Mouse (Mus musculus) heart, adult 11 months (tissue): ENCODE results near the gene Iqcb1.
"Not testable (repeated sequence)": the region's sequence is repeated elsewhere in the genome, so short reads cannot be mapped to it uniquely, and the experiment has no call there.

ENCODE experiments used
- DNase-seq: peaks from one replicate; pipeline ENCODE4 v3.0.0; 2022

Gene Iqcb1

DNA sequence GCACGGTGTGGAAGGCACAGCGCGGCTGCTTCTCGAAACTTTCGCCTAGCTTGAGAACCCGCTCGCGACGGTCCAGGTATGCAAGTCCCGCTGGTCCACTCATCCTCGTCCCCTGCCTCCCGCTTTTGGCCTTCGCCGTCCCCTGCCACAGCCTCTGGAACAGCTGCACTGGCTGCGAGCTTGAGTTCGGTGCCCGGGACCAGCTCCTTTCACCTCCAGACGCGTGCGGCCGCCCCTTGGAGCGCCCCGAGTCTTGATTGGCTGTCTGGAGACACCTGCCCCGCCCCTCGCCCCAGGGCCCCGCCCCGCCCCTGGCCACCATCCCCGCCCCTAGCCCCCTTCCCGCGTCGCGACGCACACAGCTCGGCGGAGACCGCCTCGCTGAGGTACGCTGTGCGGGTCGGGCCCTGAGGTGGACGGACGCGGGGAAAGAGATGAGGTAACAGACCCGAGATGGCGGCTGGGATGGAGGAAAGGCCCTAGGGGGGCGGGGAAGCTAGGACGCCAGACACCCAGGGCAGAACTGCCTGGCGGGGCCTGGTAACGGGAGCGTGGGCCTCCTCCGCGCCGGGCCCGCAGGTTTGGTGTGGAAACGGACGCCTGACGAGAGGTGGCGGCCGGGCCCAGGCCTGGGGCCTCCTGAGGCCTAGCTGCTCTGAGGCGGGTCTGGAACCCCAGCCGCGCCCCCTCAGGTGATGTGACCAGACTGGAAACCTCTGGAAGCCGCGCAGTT is at the start of gene Iqcb1:
Gene Iqcb1 (plus strand): TSS at position 332 of the 733 bp plus-strand sequence.
- DNase-seq = peak; percentile 99

DNA sequence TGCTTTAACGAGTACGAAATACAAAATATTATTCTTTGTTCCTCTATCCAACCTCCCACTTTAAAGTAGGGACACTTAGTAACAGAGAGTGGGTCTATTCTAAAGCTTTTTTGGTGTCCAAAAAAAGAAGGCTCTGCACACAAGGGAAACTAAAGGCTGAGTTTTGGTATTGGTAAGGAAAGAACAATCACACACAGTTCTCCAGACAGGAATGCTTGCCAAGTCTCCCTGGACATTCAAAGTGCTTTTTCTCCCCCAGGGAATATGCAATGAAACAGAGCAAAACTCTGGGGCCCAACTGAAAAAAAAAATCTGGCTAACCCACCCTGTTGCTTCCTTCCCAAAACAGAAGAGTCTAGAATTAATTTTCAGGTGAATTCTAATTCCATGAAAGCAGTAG is 44.0 kb upstream of the Iqcb1 start:
- DNase-seq = no peak

DNA sequence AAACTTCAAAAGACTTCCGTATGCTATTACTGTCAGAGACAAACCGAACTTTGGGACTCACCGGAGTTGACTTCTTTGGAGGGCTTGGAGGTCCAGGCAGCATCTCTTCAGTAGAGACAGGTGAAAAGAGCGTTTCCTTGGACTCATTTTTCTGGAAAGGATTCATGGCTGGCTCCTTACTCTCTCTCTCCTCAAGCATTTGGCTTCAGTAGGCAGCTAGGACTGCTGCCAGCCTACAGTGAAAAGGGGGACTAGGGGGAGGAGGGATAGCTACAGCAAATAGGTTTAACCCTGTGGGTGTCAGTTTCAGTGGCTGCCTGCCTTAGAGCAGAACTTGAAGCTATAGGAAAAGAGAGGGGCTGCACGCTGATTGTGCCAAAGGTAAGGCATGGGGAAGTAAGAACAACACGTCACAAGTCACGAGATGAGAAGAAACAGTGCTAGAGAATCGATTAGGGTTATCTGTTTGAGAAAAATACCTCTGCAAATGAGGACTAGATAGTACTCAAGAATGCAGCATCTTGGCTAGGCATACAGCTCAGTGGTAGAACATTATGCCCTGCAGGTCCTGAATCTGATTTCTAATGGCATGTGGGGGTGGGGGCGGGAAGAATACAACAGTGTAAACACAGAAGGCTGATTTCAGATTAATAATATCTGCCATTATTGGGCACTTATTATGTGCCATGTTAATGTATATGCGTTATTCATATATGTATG is 43.4 kb upstream of the Iqcb1 start, which contains the start of gene Slc15a2:
Gene Slc15a2 (minus strand): TSS at position 369 of the 720 bp plus-strand sequence.
- peak; percentile 88 for DNase-seq

DNA sequence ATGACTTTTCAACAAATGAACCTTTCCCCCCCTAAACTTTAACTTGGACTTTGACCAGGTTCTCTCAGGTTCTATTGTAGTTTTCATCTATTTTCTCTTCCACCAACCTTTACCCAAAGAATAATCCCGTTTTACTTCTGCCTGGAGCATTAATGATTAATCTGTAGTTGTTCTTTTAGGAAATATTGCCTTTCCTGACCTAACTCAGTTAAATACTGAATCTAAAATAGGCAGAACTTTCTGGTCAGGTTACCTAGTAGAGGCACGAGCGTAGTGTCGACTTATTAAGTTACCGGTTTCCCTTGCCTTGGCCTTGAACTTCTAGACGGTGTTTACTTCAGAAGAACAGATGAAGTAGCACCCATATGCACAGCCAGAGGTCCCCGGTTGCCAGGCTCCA is 41.7 kb upstream of the Iqcb1 start:
- DNase-seq = no peak

DNA sequence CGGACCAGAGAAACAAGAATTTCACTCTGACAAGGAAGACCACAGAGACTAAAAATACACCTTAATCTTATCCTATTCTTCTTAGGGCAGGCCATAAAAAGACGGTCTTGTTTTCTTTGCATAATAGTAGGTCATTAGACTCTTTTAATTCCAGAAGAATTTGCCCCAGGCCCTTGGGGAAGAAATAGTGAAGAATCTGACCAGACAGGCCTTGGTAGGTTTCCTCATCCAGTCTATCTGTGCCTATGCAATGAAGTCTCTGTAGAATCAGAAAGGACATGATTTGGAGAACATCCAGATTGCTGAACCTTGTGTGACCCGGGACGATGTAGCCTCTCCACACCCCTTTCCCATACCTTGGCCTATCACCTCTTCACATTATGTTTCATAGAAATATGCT is 38.0 kb upstream of the Iqcb1 start:
- peak; percentile 23 for DNase-seq

DNA sequence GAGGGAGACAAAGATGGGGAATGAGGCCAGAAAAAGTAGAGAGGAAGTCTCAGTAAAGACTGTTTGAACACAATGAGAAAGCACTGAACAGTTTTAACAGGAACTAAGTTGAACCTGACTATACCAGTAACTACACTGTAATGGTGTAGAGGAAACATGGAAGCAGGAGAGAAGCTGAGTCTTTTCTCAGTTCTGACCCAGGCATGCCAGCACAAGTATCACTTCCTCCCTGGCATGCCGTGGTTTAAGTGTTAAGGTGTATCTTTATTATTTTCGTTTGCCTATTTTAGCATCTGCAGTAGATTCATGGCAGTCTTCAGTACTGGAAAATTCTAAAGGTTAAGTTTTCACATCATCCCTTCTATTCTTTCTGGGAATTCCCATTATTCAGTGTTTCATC is 33.2 kb upstream of the Iqcb1 start:
- DNase-seq = no peak

DNA sequence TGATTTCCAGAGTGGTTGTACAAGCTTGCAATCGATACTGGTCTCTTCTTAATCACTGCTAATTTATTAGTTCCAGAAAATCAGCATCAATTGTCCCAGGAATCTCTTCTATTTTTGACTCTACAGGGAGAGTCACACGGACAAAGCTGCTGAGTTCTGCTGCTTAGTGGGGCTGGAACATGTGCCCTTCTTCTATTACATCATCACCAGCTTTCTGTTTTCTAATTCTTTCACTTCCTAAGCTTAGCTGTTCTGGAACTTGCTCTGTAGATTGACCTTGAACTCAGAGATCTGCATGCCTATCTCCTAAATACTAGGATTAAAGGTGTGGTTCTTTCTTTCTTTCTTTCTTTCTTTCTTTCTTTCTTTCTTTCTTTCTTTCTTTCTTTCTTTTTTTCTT is 29.9 kb upstream of the Iqcb1 start:
- no peak for DNase-seq

DNA sequence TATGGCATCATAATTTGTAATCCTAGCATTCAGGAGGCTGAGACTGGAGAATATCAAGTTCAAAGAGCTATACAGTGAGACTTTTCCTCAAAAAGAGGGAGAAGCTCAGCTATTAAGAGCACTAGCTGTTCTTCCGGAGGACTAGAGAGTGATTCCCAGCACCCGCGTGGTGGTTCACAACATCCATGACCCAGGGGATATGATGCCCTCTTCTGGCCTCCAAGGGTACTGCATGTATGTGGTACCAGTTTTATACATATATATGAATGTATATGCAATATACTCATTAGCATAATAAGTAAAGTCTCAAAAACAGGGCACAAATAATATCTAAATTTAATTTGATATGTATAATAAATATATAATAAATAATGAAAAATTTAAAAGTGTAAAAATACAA is 25.8 kb upstream of the Iqcb1 start:
- DNase-seq = no peak

DNA sequence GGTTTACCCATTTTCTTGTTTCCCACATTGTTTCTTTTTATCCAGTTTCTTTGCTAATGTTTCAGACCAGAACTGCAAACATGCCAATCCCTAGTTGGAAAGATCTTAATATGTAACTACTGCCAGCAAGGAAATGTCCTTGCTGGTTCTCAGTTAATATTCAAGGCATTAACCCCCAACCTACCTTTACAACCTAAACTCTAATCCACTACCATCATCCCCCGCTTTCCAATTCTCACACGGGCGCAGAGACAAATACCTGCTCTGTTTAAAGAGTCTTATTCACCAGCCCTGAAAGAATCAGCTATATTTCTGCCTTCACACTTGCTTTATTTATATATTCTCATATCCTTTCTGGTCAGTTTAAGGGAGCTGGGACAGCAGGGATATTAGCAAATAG is 19.6 kb upstream of the Iqcb1 start:
- DNase-seq = no peak

DNA sequence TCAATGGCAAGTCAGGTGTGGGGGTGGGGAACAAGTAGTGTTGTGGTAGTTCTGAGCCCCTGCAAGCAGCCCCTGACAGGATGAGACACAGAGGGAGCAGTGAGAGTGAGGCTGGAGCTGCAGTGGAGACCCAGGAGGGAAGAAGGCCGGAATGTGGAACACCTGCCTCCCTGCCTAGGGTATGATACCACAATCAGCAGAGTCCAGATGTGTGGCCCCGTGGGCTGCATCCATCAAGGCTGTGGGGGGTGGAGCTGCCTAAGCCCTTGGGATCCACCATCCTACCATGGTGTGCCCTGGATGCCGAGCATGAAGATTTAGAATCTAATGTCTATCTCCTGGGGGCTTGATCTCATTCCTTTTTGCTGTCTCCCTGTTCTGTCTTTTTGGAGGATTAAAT is 14.5 kb upstream of the Iqcb1 start:
- peak; percentile 70 for DNase-seq

DNA sequence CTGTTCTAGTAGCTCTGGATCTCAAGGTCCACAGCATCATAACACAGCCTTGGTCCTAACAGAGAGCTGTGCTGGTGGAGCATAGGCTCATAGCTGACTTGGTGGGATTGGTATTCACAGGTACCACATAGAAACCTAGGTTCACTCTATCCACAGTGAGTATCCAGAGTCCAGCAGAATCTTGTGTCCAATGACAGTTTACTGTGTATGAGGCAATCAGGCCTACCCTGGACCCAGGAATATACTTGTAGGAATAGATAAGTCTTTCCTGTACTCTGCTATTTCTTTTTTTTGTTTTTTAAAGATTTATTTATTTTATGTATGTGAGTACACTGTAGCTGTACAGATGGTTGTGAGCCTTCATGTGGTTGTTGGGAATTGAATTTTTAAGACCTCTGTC is 11.3 kb upstream of the Iqcb1 start:
- peak; percentile 66 for DNase-seq

DNA sequence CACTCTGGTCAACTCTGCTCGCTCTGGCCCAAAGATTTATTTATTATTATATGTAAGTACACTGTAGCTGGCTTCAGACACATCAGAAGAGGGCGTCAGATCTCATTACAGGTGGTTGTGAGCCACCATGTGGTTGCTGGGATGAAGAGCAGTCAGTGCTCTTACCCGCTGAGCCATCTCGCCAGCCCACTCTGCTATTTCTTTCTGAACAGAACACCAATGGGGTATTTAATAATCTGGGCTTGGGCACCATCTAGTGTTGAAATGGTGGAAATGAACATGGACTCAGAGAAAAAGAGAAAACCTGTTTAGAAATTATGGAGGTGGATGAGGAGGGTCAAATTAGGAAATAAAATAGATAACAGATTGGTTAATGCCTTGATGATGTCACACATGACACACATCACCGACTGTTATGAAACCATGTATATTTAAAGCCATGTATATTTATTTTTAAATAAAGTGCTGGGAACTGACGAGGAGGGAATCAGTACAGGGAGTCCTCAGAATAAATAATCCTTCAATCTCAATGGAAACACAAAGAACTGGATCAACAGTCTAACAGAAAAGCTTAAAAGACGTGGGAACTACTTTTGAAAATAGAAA is 10.8 kb upstream of the Iqcb1 start:
- DNase-seq = peak; percentile 97

DNA sequence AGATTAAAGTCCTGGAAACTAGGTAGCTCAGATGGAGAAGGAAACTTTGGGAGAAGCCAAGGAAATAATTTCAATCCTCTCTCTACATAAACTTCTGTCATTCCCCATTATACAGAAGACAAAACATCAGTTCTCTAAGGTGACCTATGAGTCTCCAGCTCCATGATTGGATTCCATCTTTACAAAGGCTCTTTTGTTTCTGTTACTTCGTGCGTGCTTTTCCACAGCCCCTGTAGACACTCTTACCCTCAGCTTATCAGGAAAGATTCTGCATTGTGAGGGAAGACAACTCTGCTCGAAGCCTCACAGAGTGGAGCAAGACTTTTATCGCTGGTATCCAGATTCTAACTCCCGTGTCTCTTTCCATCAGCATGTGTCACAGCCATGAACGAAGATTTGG is 8.2 kb upstream of the Iqcb1 start:
- DNase-seq = no peak

DNA sequence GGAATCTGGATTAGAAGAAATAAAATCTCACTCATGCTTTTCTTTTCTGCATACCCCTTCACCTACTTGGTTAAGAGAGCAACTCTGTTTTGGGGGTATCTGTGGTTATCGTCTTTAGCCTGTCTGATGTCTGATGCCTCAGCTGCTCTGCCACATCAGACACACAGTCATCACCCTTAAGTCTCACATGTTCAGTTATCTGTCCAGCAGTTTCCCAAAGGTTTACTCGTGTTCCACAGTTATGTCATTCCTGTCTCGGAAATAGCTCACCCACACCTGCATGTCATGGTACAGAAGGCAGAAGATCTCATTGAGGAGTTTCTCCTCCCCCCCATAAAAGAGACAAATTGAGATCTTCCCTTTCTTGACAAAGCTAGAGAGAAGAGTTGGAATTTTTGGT is 7.4 kb upstream of the Iqcb1 start:
- no peak for DNase-seq

DNA sequence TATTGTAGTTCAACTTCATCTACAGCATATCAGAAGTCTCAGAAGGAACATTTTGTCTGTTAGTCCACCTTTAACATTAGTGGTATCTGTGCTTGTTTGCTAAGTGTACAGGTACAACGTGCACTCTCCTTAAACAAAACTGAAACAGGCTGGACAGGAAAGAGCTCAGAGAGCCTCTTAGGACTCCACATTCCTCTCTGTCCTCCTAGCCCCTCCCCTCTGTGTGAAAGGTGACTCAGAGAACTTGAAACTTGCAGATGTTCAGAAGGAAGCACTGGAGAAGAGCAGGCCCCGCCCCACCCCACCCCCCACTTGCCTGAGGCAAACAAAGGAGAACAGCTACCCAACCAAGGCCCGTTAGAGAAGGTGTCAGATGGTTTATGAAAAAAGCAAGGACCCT is 6.7 kb upstream of the Iqcb1 start:
- DNase-seq = peak; percentile 81

DNA sequence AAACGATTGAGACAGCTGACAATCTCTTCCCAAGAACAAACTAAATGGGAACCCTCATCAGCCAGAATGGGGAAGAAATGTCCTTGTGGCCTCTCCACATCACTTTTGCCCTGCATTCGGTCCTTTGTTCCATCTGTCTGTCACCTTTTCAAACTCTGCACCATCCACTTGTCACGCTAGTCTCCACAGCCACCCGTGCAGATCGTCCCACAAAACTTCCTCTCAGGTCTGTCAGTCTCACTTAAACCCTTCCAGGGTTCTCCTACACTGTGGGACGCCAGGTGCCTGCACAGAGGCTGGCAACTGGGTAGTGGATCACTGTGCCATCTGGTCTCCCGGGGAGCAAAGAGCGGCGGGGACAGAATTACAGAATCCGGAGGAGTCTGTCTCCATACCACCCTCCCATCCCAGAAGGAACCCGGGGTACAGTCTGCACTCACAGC is 553 bp upstream of the Iqcb1 start:
- no peak for DNase-seq

DNA sequence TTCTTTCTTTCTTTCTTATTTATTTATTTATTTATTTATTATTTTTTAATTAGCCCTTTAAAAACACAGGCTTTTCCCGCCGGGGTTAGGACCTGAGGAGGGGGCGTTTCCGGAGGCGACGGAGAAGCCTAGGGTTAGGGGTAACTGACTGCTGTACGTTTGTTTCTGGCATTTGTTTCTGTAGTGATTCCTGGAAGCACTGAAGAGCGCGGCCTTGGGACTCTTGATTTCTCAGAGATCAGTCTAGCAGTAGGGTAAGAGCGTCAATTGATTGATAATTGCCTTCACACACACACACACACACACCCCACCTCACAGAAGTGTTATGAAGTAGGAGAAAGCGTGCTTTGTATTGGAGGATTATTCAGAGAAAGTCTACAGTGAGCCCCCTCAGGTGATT is 635 bp downstream of the Iqcb1 start:
- peak; percentile 74 for DNase-seq

DNA sequence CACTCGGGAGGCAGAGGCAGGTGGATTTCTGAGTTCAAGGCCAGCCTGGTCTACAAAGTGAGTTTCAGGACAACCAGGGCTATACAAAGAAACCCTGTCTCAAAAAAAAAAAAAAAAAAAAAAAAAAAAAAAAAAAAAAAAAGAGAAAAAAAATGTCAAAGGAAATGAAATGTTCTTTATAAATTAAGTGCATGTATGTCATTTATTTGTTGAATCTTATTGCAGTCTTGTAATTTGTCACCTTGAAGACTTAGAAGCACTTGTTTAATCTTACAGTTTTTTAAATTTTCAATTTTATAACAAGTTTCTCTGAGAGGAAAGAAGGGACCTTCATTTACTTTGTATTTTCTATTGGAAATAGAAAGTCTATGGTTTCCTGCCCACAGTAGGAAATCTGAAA is 18.7 kb downstream of the Iqcb1 start:
- DNase-seq = not testable (repeated sequence)

DNA sequence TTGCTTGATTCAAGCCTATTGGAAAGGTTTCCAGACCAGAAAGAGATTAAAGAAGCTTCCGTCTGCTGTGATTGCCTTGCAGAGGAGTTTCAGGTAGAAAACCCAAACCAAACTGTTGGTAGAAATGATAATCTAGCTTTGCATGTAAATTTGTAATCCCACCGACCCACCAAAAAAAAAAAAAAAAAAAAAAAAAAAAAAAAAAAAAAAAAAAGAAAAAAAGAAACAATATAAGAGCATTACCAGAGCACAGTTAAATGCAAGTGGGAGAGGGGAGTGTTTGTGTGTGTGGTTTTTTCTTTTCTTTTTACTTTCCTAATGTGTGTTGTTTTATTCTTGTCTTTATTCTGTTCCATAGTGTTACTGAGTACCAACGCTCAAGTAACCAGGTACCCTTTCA is 23.0 kb downstream of the Iqcb1 start:
- DNase-seq = no peak

DNA sequence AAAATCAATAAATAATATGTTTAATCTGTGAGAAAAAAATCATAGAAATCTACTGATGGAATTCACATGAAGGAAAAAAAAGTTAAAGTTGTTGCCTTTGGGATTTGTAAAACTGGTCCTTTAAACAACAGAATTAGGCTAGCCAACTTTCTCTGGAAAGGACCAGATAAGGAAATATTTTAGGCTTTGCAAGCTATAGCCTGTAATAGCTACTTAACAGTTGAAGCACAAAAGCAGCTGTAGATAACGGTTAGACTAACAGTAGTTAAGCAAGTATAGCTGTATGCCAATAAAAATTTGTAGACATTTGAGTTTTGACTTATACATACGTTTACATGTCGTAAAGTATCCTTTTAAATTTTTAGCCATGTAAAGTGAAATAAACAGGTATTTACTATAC is 35.4 kb downstream of the Iqcb1 start:
- DNase-seq = no peak

DNA sequence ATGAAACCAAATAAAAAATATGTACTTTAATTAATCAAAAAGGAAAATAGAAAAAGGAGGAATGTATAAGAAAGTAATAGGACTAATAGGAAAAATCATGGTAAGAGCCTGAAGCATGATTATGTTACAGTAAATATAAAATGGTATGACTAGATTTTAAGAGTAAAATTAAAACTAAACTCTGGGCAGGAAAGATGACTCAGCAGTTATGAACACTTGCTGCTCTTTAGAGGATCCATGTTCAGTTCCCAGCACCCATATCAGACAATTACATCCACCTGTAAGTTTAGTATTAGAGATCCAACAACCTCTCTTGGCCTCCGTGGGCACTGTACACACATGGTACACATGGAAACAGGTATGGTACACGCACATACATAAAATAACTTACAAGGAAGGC is 41.3 kb downstream of the Iqcb1 start:
- no peak for DNase-seq

DNA sequence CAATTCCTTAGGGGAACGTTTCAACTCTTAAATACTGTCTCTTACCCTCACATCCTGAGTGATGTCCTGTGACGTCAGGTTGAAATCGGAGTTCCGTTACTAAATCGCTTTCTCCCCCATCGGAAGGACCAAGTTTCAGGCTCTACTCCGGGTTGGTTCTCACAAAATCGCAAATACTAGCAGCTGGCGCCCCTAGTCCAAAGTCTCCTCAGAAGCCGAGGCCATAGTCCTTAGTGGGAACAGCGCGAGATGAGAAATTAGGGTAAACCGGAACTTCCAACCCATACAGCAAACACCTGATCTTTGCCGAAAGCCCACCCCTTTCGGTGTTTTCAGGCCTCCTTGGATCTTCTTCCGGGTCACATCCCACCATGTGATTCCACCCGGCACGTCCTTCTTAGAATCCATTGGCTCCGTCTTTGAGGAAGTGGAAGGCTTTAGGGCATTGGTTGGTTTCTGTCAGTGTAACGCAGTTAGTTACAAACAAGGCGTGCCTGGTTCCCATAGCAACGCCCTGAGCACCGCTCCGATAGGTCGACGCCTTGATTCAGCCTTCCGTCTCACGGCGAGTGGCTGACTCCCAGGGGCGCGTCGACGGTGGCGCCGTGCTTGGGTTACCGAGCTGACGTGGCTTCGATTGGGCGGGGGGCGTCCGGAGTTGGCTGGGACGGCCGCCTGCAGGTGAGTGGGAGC is 46.5 kb downstream of the Iqcb1 start, which contains the start of the genes Eaf2 and Golgb1:
Gene Eaf2 (minus strand): TSS at position 421 of the 693 bp plus-strand sequence.
Gene Golgb1 (plus strand): TSS at position 558 of the 693 bp plus-strand sequence.
- peak; percentile 100 for DNase-seq

DNA sequence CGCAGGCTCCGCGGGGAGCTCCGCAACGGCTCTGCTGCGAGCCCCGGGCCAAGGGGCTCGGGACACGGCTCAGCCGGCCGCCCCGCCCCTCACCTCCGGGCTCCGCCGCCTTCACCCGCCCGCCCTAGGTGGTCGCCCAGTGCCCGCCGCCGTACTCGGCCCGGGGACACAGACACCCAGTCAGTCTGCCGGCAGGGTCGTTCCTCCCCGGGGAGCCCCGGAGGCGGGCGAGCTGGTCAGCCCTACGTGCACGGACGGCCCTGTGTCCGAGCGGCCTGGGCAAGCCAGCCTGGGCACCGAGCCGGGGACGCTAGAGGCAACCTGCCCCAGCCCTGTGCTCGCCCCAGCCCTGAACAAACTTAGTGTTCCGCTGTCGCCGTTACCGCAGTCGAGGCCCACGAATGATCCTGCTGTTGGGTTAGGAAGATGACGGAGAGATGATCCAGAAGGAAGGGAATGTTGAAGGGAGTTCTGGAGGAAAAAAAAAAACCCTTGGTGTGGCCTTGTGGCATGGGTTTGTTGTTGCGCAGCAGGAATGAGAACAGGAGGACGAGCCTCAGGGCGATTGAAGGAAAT is 47.2 kb downstream of the Iqcb1 start:
- no peak for DNase-seq
